In genomic region chr14:51026391-51027133, GRCm38 (mm10) we compare ENCODE assay signal across 9 mouse cellular contexts. TPM values are rescaled to one million over a fixed set of nuclear protein-coding genes. Genes with fewer than 3 reads are reported as not detected.
DNase-seq lines count a peak whose midpoint lies in the region; ATAC-seq and TF ChIP-seq lines count a peak whose summit lies in the region.
"Had no signal": no experiment of that assay in that cellular context is flagged by ENCODE, and none has a peak within 500 bp of the region (broad histone marks: within the 10 kb centered on the region; RNA-seq: fewer than 3 reads in every experiment).

No protein-coding gene starts in this region.

- peak; percentile 49 to 61 for DNase-seq in heart, adult 2 months
- no peak for DNase-seq in heart, embryonic 10.5 days (ENCODE audit: low spot score)
- DNase-seq in c-Kit-positive CD71-positive TER-119-positive erythroid progenitor cells, embryonic 14.5 days (ENCODE audit: low spot score): peak; percentile 76
- DNase-seq in left cerebral cortex, adult 2 months (ENCODE audit: extremely low spot score in 1 of 2, low spot score in 2 of 2): peak; percentile 60 to 63
- DNase-seq in skeletal muscle tissue, adult 2 months (ENCODE audit: low read depth, low spot score): peak; percentile 57

- no peaks in the 10 kb centered on the region; the same call in 1 of the 2 replicates for H3K4me1 ChIP-seq in heart, adult 2 months (ENCODE audit: control insufficient read depth, insufficient read depth, low read length)
- no peaks in the 10 kb centered on the region for H3K4me1 ChIP-seq in heart, embryonic 10.5 days
- no peaks in the 10 kb centered on the region for H3K4me1 ChIP-seq in forebrain, embryonic 15.5 days

- H3K4me3 ChIP-seq in heart, adult 2 months: no peak overlapping the region
- no peak overlapping the region for H3K4me3 ChIP-seq in heart, embryonic 10.5 days
- no peak overlapping the region for H3K4me3 ChIP-seq in forebrain, embryonic 15.5 days
- H3K4me3 ChIP-seq in left cerebral cortex, adult 2 months: no peak overlapping the region
- H3K4me3 ChIP-seq: megakaryocyte, embryonic 14.5 days had no signal

- H3K36me3 ChIP-seq in heart, adult 2 months (ENCODE audit: control insufficient read depth, insufficient read depth, low read length): no peaks in the 10 kb centered on the region
- no peaks in the 10 kb centered on the region for H3K36me3 ChIP-seq in heart, embryonic 10.5 days
- H3K36me3 ChIP-seq in forebrain, embryonic 15.5 days: no peaks in the 10 kb centered on the region

- H3K4me2 ChIP-seq in forebrain, embryonic 15.5 days (replicated peaks): no peak overlapping the region

- no peak overlapping the region for H3K9ac ChIP-seq in heart, adult 2 months (ENCODE audit: low read depth, low read length)
- no peak overlapping the region for H3K9ac ChIP-seq in forebrain, embryonic 15.5 days (replicated peaks)

- 39% methylated on average over 5 of the region's 5 CpGs for WGBS in heart, adult 2 months
- 34% methylated on average over 5 of the region's 5 CpGs for WGBS in heart, embryonic 10.5 days
- WGBS in forebrain, embryonic 15.5 days: 35% methylated on average over 5 of the region's 5 CpGs

- peak; percentile 69; the same call in 1 of the 2 replicates for ATAC-seq in forebrain, embryonic 15.5 days (replicated peaks)
- ATAC-seq in inflammation-experienced regulatory T-cells, adult 6 months: peak; percentile 96
- peak; percentile 89 for ATAC-seq in megakaryocyte-erythroid progenitor cell, adult 5-6 weeks (replicated peaks; ENCODE audit: low FRiP score, low TSS enrichment, poor library complexity, severe bottlenecking)

- no peak overlapping the region for H3K27ac ChIP-seq in heart, adult 2 months
- H3K27ac ChIP-seq in heart, embryonic 10.5 days: no peak overlapping the region
- no peak overlapping the region for H3K27ac ChIP-seq in forebrain, embryonic 15.5 days (replicated peaks)
- H3K27ac ChIP-seq in left cerebral cortex, adult 2 months: no peak overlapping the region

- no peaks in the 10 kb centered on the region for H3K9me3 ChIP-seq in heart, embryonic 10.5 days
- H3K9me3 ChIP-seq in forebrain, embryonic 15.5 days: no peaks in the 10 kb centered on the region
- H3K9me3 ChIP-seq: megakaryocyte, embryonic 14.5 days had no signal

- TF ChIP-seq CTCF in heart, adult 2 months (IDR thresholded peaks at IDR 0.05): peak; percentile 96
- TF ChIP-seq CTCF in left cerebral cortex, adult 2 months (IDR thresholded peaks at IDR 0.05): peak; percentile 85

- no peaks in the 10 kb centered on the region for H3K27me3 ChIP-seq in heart, adult 2 months (ENCODE audit: control insufficient read depth, insufficient read depth, low read length)
- no peaks in the 10 kb centered on the region for H3K27me3 ChIP-seq in heart, embryonic 10.5 days (ENCODE audit: insufficient read depth, poor library complexity, severe bottlenecking)
- no peaks in the 10 kb centered on the region for H3K27me3 ChIP-seq in forebrain, embryonic 15.5 days
- H3K27me3 ChIP-seq: megakaryocyte, embryonic 14.5 days had no signal

- TF ChIP-seq EP300 in heart, adult 2 months (IDR thresholded peaks at IDR 0.05; ENCODE audit: insufficient read depth, low read depth, low read length): no peak

- TF ChIP-seq POLR2A in heart, adult 2 months (IDR thresholded peaks at IDR 0.05; ENCODE audit: insufficient read depth, low read depth, low read length): no peak

- intact Hi-C loops in heart, adult 2 months (cut with DNase I): loop anchor here (1.0 to 2.0 kb wide), 2 partner anchors 37 to 72 kb away; no protein-coding TSS in a partner anchor
- intact Hi-C loops in left cerebral cortex, adult 2 months (cut with DNase I): loop anchor here (1.0 to 2.0 kb wide), 2 partner anchors 37 to 72 kb away; no protein-coding TSS in a partner anchor

- no peaks in the 10 kb centered on the region for H3K79me2 ChIP-seq in heart, adult 2 months (replicated peaks; ENCODE audit: control insufficient read depth, insufficient read depth, low read length)

RNA-seq across cellular contexts. Expression of gene Rnase9, which starts 15.1 kb away (rescaled TPM):
- total RNA-seq in heart, adult 2 months (2021): not detected
- not detected in 2 replicates for polyA plus RNA-seq in heart, adult 2 months (2012; rRNA removed)
- polyA plus RNA-seq in heart, embryonic 10.5 days (2016; fragmentation: Nextera tagmentation; extraction: Ambion mirVana): not detected in 2 replicates
- not detected in 2 replicates for polyA plus RNA-seq in forebrain, embryonic 15.5 days (2015; fragmentation: Nextera tagmentation; extraction: Ambion mirVana)
- polyA plus RNA-seq in inflammation-experienced regulatory T-cells, adult 6 months (2017; shearing (Covaris generic)): not detected
- total RNA-seq in left cerebral cortex, adult 2 months (2021): not detected
- total RNA-seq in megakaryocyte-erythroid progenitor cell, adult 5-6 weeks (2014; fragmentation: Nextera tagmentation): not detected in 2 replicates
- total RNA-seq in megakaryocyte-erythroid progenitor cell, adult 5-6 weeks (2017): not detected in 2 replicates

RNA-seq across cellular contexts. Expression of gene Rnase10, which starts 19.0 kb away (rescaled TPM):
- total RNA-seq in heart, adult 2 months (2021): under 1 TPM in 1 of 2 experiments, not detected in 1; 0.61 TPM
- polyA plus RNA-seq in heart, adult 2 months (2012; rRNA removed): 0.21 and 0.38 TPM in 2 replicates
- polyA plus RNA-seq in heart, embryonic 10.5 days (2016; fragmentation: Nextera tagmentation; extraction: Ambion mirVana): 0.11 and 0.31 TPM in 2 replicates
- polyA plus RNA-seq in forebrain, embryonic 15.5 days (2015; fragmentation: Nextera tagmentation; extraction: Ambion mirVana): not detected in 2 replicates
- polyA plus RNA-seq in inflammation-experienced regulatory T-cells, adult 6 months (2017; shearing (Covaris generic)): not detected
- total RNA-seq in left cerebral cortex, adult 2 months (2021): not detected
- not detected in 2 replicates for total RNA-seq in megakaryocyte-erythroid progenitor cell, adult 5-6 weeks (2014; fragmentation: Nextera tagmentation)
- not detected in 2 replicates for total RNA-seq in megakaryocyte-erythroid progenitor cell, adult 5-6 weeks (2017)

RNA-seq across cellular contexts. Expression of gene Rnase11, which starts 23.4 kb away (rescaled TPM):
- total RNA-seq in heart, adult 2 months (2021): not detected
- polyA plus RNA-seq in heart, adult 2 months (2012; rRNA removed): not detected in 2 replicates
- polyA plus RNA-seq in heart, embryonic 10.5 days (2016; fragmentation: Nextera tagmentation; extraction: Ambion mirVana): not detected in 2 replicates
- polyA plus RNA-seq in forebrain, embryonic 15.5 days (2015; fragmentation: Nextera tagmentation; extraction: Ambion mirVana): not detected in 2 replicates
- not detected for polyA plus RNA-seq in inflammation-experienced regulatory T-cells, adult 6 months (2017; shearing (Covaris generic))
- not detected for total RNA-seq in left cerebral cortex, adult 2 months (2021)
- not detected in 2 replicates for total RNA-seq in megakaryocyte-erythroid progenitor cell, adult 5-6 weeks (2014; fragmentation: Nextera tagmentation)
- total RNA-seq in megakaryocyte-erythroid progenitor cell, adult 5-6 weeks (2017): not detected in 2 replicates

RNA-seq across cellular contexts. Expression of gene Rnase12, which starts 30.9 kb away (rescaled TPM):
- not detected for total RNA-seq in heart, adult 2 months (2021)
- polyA plus RNA-seq in heart, adult 2 months (2012; rRNA removed): not detected in 2 replicates
- polyA plus RNA-seq in heart, embryonic 10.5 days (2016; fragmentation: Nextera tagmentation; extraction: Ambion mirVana): 0.28 and 0.53 TPM in 2 replicates
- polyA plus RNA-seq in forebrain, embryonic 15.5 days (2015; fragmentation: Nextera tagmentation; extraction: Ambion mirVana): not detected in 2 replicates
- polyA plus RNA-seq in inflammation-experienced regulatory T-cells, adult 6 months (2017; shearing (Covaris generic)): not detected
- not detected for total RNA-seq in left cerebral cortex, adult 2 months (2021)
- total RNA-seq in megakaryocyte-erythroid progenitor cell, adult 5-6 weeks (2014; fragmentation: Nextera tagmentation): not detected in 2 replicates
- total RNA-seq in megakaryocyte-erythroid progenitor cell, adult 5-6 weeks (2017): 0.99 and 5.2 TPM in 2 replicates

RNA-seq across cellular contexts. Expression of gene Olfr750, which starts 47.7 kb away (rescaled TPM):
- not detected for total RNA-seq in heart, adult 2 months (2021)
- not detected in 2 replicates for polyA plus RNA-seq in heart, adult 2 months (2012; rRNA removed)
- polyA plus RNA-seq in heart, embryonic 10.5 days (2016; fragmentation: Nextera tagmentation; extraction: Ambion mirVana): not detected in 2 replicates
- polyA plus RNA-seq in forebrain, embryonic 15.5 days (2015; fragmentation: Nextera tagmentation; extraction: Ambion mirVana): not detected in 2 replicates
- under 1 TPM in 1 of 3 experiments, not detected in 2; 0.48 TPM for polyA plus RNA-seq in inflammation-experienced regulatory T-cells, adult 6 months (2017; shearing (Covaris generic))
- total RNA-seq in left cerebral cortex, adult 2 months (2021): not detected
- total RNA-seq in megakaryocyte-erythroid progenitor cell, adult 5-6 weeks (2014; fragmentation: Nextera tagmentation): not detected in 2 replicates
- total RNA-seq in megakaryocyte-erythroid progenitor cell, adult 5-6 weeks (2017): not detected in 2 replicates
